Mouse (Mus musculus) neural tube, embryonic 11.5 days (tissue): Measurements from ENCODE around the gene Selplg. TPM values are rescaled to one million over a fixed set of nuclear protein-coding genes. Genes with fewer than 3 reads are reported as not detected.

Experiments used
- ATAC-seq: fragments of 200-750 bp; cut with Nextera tagmentation; 2 replicates; pipeline ENCODE4 v1.8.0; 2017; ENCODE audit warnings: moderate number of reproducible peaks, mild to moderate bottlenecking, moderate TSS enrichment, moderate library complexity; ENCODE audit not compliant: insufficient read depth, low FRiP score, low TSS enrichment
- DNase-seq: peaks from one replicate; pipeline ENCODE4 v3.0.0-alpha.2; 2015; ENCODE audit warnings: low spot score
- H3K27ac ChIP-seq: fragments of 300-500 bp; sonication (generic); 2 replicates; pipeline ENCODE4 v1.5.1; 2014; ENCODE audit warnings: low read depth, mild to moderate bottlenecking, low read length
- H3K27me3 ChIP-seq: fragments of 300-500 bp; sonication (generic); 2 replicates; pipeline ENCODE4 v1.6.1; 2014; ENCODE audit warnings: mild to moderate bottlenecking, low read length, mixed read lengths; ENCODE audit not compliant: control insufficient read depth, insufficient read depth
- H3K36me3 ChIP-seq: fragments of 300-500 bp; sonication (generic); 2 replicates; pipeline ENCODE4 v1.6.1; 2014; ENCODE audit warnings: mild to moderate bottlenecking, low read length, moderate library complexity, mixed read lengths; ENCODE audit not compliant: control insufficient read depth, insufficient read depth
- H3K4me1 ChIP-seq: fragments of 300-500 bp; sonication (generic); 2 replicates; pipeline ENCODE4 v1.6.1; 2014; ENCODE audit warnings: low read length, mixed read lengths; ENCODE audit not compliant: control insufficient read depth, insufficient read depth
- H3K4me2 ChIP-seq: fragments of 300-500 bp; sonication (generic); 2 replicates; pipeline ENCODE4 v1.6.1; 2014; ENCODE audit warnings: low read depth, mild to moderate bottlenecking, moderate library complexity
- H3K4me3 ChIP-seq: fragments of 300-500 bp; sonication (generic); 2 replicates; pipeline ENCODE4 v1.5.1; 2014; ENCODE audit warnings: low read depth, low read length
- H3K9ac ChIP-seq: fragments of 300-500 bp; sonication (generic); 2 replicates; pipeline ENCODE4 v1.6.1; 2014; ENCODE audit warnings: mild to moderate bottlenecking, low read length
- H3K9me3 ChIP-seq: fragments of 300-500 bp; sonication (generic); 2 replicates; pipeline ENCODE4 v1.6.1; 2016; ENCODE audit warnings: low read length; ENCODE audit not compliant: control insufficient read depth
- WGBS: fragments of 180-500 bp; shearing (Covaris S2); extraction: QIAGEN DNeasy Blood & Tissue Kit; methylation state at CpG from one replicate; pipeline ENCODE4 v1.1.7; 2014; 5-methylcytosine and 5-hydroxymethylcytosine counted together
- polyA plus RNA-seq: library from polyadenylated mRNA; unstranded; fragments of >200 nt; fragmentation: Nextera tagmentation; extraction: Ambion mirVana; gene quantifications from 2 replicates; pipeline ENCODE4 v1.2.1, GENCODE M21; 2014

Gene Selplg
- polyA plus RNA-seq, 1 experiment from 2014 or later, result 1.7 TPM

DNA sequence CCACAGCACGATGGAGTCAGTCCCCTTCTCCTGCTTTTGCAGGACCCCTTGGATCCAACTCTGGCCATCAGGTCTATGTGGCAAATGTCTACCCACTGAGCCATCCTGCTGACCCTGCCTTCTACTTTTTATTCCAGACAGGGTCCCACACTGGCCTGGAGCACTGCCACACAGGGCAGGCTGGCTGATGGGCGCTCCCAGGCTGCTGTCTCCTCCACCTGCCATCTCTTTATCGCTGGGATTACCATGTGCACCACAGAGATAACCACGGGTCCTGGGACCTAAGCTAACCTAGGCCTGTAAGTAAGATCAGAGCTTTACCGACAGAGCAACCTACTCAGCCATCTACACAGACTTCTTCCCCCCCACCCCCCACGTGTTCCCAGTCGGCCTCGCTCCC is 14.2 kb upstream of the Selplg start:
- no peak for ATAC-seq
- no peaks in the 10 kb centered on the region for H3K9me3 ChIP-seq
- H3K27ac ChIP-seq, result no peak overlapping the region
- H3K4me3 ChIP-seq, result no peak overlapping the region
- 92% methylated on average over 8 of the region's 8 CpGs for WGBS
- no peak for DNase-seq
- no peak overlapping the region for H3K9ac ChIP-seq
- no peaks in the 10 kb centered on the region for H3K4me1 ChIP-seq
- no peak overlapping the region for H3K4me2 ChIP-seq
- H3K36me3 ChIP-seq, result peaks cover 32% of the 10 kb centered on the region
- H3K27me3 ChIP-seq, result no peaks in the 10 kb centered on the region

DNA sequence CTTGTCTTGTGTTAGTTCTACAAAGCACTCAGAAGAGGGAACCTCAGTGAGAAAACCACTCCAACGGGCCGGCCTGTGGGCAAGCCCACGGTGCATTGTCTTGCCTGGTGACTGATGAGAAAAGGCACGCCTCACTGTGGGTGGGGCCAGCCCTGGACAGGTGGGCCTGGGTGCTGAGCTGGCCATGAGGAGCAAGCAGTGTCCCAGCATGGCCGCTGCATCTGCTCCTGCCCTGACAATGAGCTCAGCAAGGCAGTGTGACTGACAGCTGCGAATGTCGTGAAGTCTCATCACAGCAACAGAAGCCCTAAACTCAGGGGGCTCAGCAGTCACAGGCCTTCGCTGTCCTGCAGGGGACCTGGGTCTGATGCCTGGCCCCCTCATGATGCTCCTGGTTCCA is 13.2 kb upstream of the Selplg start:
- Histone ChIP-seq H3K4me3 (no peak overlapping the region), H3K4me2 (no peak overlapping the region), H3K27ac (no peak overlapping the region), H3K4me1 (no peaks in the 10 kb centered on the region), H3K27me3 (no peaks in the 10 kb centered on the region), H3K9me3 (no peaks in the 10 kb centered on the region), H3K36me3 (peaks cover 34% of the 10 kb centered on the region), H3K9ac (no peak overlapping the region)
- 91% methylated on average over 8 of the region's 8 CpGs for WGBS
- no peak for ATAC-seq
- DNase-seq, result no peak

DNA sequence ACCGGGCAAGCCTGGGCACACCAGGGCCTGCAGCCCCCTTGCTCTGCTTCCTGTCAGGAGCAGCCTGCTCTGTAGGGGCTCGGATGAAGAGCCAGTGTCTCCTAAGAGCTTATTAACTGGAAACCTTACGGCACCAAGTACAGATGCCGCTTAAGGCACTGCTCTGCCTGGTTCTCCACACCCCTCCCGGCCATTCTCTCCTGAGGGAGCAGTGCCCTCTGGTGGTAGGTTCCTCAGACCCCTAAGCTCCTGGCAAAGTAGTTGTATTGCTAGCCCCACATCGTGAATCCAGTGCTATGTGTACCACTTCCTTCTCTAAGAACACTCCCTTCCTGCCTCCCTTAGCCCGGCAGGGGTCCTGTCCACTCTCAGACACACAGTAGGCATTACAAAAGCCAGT is 12.3 kb upstream of the Selplg start:
- Histone ChIP-seq H3K9ac (no peak overlapping the region), H3K4me1 (no peaks in the 10 kb centered on the region), H3K27ac (0 out of 2 replicates have a peak overlapping the region, but pooled peaks have one; percentile 42), H3K4me2 (no peak overlapping the region), H3K27me3 (no peaks in the 10 kb centered on the region), H3K36me3 (peaks cover 32% of the 10 kb centered on the region), H3K4me3 (no peak overlapping the region), H3K9me3 (no peaks in the 10 kb centered on the region)
- 73% methylated on average over 7 of the region's 7 CpGs for WGBS
- no peak for ATAC-seq
- DNase-seq, result peak; percentile 63

DNA sequence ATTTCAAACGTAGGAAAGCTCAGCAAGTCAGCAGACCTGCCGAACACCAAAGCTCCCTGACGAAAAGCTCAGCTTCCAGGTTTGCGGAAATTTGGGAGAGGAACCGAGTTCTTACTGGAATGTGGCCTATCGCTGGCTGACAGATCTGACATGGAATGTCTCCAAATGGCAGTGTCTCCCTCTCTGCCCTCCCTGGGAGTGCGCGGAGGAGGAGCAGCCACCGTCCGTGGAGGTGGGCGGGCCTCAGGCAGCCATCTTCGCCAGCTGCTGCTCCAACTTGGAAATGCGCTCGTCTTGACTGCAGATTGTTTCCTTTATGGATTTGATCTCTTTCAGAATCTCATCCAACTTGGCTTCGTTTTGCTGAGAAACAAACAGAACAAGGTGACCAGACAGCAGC is 11.7 kb upstream of the Selplg start:
- H3K36me3 ChIP-seq, result peaks cover 28% of the 10 kb centered on the region

GRCm38 (mm10) chr5:113842906-113843305 is 10.5 kb upstream of the Selplg start:
- Histone ChIP-seq H3K9me3 (no peaks in the 10 kb centered on the region), H3K36me3 (peaks cover 28% of the 10 kb centered on the region), H3K9ac (no peak overlapping the region), H3K27me3 (no peaks in the 10 kb centered on the region), H3K4me1 (no peaks in the 10 kb centered on the region), H3K4me3 (no peak overlapping the region), H3K27ac (no peak overlapping the region), H3K4me2 (no peak overlapping the region)
- no peak for DNase-seq
- no peak for ATAC-seq
- 91% methylated on average over 9 of the region's 9 CpGs for WGBS

More for the DNA sequence above, 11.7 kb upstream of the Selplg start:
- Histone ChIP-seq H3K4me3 (no peak overlapping the region), H3K4me2 (no peak overlapping the region), H3K27me3 (no peaks in the 10 kb centered on the region), H3K27ac (0 out of 2 replicates have a peak overlapping the region, but pooled peaks have one; percentile 42), H3K9ac (no peak overlapping the region), H3K9me3 (no peaks in the 10 kb centered on the region), H3K4me1 (no peaks in the 10 kb centered on the region)
- ATAC-seq (no peak), DNase-seq (no peak)
- 88% methylated on average over 15 of the region's 15 CpGs for WGBS

GRCm38 (mm10) chr5:113842244-113842643 is 9.8 kb upstream of the Selplg start:
- Histone ChIP-seq H3K9me3 (no peaks in the 10 kb centered on the region), H3K9ac (no peak overlapping the region), H3K27me3 (no peaks in the 10 kb centered on the region), H3K4me3 (no peak overlapping the region), H3K27ac (no peak overlapping the region), H3K4me2 (no peak overlapping the region), H3K4me1 (no peaks in the 10 kb centered on the region), H3K36me3 (peaks cover 24% of the 10 kb centered on the region)
- WGBS, result 92% methylated on average over 9 of the region's 9 CpGs
- ATAC-seq (no peak), DNase-seq (no peak)

DNA sequence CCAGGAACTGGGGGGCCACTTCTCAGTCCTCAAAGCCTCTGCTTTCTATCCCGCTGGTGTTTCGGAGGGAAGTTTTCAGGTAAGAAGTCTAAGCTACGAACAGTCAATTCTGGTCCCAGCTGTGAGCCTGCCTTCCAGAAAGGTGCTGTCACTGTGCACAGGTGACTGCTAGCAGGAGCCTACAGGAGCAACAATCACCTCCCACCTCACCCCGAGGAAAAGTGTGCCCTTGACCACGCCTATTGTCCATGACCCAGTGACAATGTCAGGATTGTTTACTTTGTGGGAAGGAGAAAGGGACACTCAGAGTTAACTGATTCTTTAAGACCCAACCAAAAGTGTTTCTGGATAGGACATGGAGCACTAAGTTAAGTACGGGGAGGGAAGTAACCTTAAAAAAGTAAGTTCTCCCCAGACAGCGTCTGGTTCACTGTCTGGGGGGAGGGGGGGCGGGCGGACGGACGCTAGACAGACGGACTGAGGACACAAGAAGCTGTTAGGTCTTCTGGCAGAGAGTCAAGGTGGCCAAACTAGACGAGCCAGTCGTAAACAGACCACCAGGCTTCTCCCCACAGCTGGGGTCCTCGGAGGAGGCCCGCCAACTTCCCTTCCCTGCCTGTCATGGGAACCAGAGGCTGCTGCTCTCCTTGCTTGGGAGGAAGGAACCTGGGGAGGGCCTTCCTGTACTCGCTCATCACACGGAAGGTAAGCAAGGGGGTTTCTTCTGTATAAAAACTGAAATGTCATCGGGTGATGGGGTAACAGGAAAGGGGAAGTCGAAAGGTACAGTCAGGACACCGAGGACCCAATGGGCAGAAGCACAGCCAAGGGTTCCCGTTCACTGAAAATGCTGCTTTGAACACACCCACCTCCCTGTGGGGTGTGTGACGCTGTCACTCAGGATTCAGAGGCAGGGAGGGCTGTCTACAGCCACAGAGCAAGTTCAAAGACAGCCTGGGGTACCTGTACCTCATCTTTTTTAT is 9.1 kb upstream of the Selplg start:
- Histone ChIP-seq H3K27me3 (no peaks in the 10 kb centered on the region), H3K4me2 (no peak overlapping the region), H3K27ac (no peak overlapping the region), H3K4me3 (no peak overlapping the region), H3K9ac (no peak overlapping the region), H3K9me3 (no peaks in the 10 kb centered on the region), H3K36me3 (peaks cover 20% of the 10 kb centered on the region), H3K4me1 (no peaks in the 10 kb centered on the region)
- WGBS, result 86% methylated on average over 23 of the region's 23 CpGs
- DNase-seq (no peak), ATAC-seq (no peak)

DNA sequence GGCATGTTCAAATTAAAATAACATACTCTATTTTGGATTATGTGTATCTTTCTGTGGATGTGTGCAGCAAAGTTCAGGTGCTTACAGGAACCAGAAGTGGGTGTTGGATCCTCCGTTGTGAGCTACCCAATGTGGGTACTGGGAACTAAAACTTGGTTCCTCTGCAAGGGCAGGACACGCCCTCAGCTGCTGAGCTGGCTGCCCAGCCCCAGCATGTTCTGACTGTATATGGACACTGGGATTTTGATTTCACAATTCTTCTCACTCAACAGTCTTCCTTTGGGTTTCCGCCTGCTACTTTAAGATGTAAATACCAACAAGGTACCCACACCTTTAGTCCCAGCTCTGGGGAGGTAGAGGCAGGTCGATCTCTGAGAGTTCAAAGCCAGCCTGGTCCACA is 8.0 kb upstream of the Selplg start:
- no peak overlapping the region for H3K4me2 ChIP-seq

DNA sequence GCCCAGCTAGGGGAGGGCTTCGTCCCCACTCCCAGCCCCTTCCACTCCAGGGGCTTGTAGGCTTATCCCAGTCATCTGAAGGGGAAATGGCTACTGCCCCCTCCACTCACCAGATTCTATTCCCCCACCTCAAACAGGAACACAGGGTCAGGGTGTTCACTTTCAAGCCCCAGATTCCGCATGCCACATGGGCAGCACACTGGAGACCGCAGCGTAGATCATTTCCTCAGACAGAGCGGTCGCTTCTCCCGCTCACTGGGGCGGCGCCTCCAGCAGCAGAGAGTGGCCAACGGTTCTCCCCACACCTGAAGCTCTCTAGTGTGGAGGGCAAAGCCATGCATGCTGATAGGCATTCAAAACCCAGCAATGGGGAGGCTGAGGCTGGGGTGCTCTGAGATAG is 4.5 kb upstream of the Selplg start:
- Histone ChIP-seq H3K4me3 (no peak overlapping the region), H3K9me3 (no peaks in the 10 kb centered on the region), H3K4me1 (no peaks in the 10 kb centered on the region), H3K36me3 (0 out of 2 replicates have a peak, but pooled peaks cover 2% of the 10 kb centered on the region), H3K9ac (no peak overlapping the region), H3K4me2 (no peak overlapping the region), H3K27ac (no peak overlapping the region), H3K27me3 (no peaks in the 10 kb centered on the region)
- ATAC-seq, result no peak
- WGBS, result 92% methylated on average over 10 of the region's 10 CpGs
- no peak for DNase-seq

More for the DNA sequence above, 8.0 kb upstream of the Selplg start:
- Histone ChIP-seq H3K9ac (no peak overlapping the region), H3K27ac (no peak overlapping the region), H3K9me3 (no peaks in the 10 kb centered on the region), H3K4me3 (no peak overlapping the region), H3K4me1 (no peaks in the 10 kb centered on the region), H3K27me3 (no peaks in the 10 kb centered on the region), H3K36me3 (peaks cover 14% of the 10 kb centered on the region)
- DNase-seq (no peak), ATAC-seq (no peak)
- WGBS, result 91% methylated on average over 4 of the region's 4 CpGs
